Mouse (Mus musculus): ENCODE measurements around the gene B430305J03Rik. TPM values are rescaled to one million over a fixed set of nuclear protein-coding genes. Genes with fewer than 3 reads are reported as not detected.

B430305J03Rik gene
- 0.16 and 0.42 TPM in 2 replicates for polyA plus RNA-seq (2012)

DNA sequence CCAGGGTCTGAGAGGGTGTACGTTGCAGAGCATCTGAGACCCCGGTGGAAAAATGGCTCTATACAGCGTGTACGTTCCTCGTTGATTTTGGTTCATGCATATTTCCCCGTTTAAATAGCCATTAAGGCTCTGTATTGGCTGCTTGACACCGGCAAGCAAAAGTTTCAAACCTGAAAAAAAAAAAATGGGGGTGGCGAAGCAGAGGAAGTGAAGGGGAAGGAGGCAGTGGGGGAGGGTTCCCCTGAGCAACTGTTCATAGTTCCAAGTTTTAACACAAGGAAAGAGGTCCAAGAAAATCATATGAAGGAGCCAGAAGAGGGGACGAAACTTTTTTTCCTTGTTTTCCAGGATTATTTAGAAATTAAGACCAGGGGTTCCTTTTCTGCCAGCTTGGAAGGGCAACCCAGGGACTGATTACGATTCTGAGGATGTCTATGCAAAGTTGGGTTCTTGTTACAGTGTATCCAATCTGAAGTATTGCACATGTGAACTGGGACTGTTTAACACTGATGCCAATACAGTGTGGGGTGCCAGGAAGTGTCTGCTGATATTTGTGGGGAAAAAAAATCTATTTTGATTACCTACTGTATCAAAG, at the start of gene B430305J03Rik:
Gene B430305J03Rik, minus strand, starts transcription at position 173 of the 595 bp plus-strand sequence.

DNA sequence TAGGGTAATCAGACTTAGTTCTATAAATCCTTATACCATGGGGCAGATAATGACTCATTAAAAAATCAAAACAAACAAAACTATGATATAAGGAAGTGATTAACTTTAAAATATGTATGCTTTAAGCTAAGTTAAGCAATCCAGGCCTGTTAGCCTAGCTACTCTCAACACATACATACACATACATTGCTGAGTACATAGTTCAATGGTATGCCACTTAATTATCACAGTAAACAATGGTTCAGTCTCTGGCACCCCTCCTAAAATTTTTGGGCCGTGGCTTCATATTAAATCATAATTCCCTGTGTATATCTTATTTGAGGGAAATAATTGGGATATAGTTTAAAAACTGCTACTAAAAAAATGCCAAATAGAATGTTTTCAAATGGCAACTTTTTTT, 4.4 kb downstream of the B430305J03Rik start, which contains the start of gene Rap2b:
Gene Rap2b, plus strand, starts transcription at position 301 of the 400 bp plus-strand sequence.

Other genes starting within 250 kb of the B430305J03Rik start
- 11.6 TPM in 2 replicates for gene Rap2b, start 4.3 kb downstream of the B430305J03Rik start, polyA plus RNA-seq (2012)